Mouse (Mus musculus): ENCODE measurements around the gene Gpr141. TPM values are rescaled to one million over a fixed set of nuclear protein-coding genes. Genes with fewer than 3 reads are reported as not detected.

Gene Gpr141
- polyA plus RNA-seq, 1 experiment: 0.05 TPM

DNA sequence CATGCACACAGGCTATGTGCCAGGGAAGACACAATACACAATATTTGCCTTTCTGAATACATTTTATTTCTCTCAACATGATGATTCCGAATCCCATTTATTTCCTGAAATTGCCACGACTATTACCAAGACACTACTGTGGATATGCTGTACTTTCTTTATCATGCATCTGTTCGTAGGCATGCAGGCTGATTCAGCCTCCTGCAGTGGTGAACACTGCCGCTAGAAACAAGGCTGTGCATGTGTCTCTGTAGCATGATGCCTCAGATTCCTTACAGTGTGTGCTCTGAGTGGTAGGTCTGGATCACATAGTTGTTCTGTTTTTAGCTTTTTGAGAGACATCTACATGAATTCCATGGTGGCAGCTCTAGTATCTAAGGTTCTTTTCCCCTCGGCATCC lies 89.5 kb downstream of the Gpr141 start:
- WGBS: 84% methylated on average over 5 of the region's 5 CpGs
- H3K4me1 ChIP-seq (ENCODE audit: control insufficient read depth, insufficient read depth, insufficient read length, low read length): no peaks in the 10 kb centered on the region
- H3K36me3 ChIP-seq (ENCODE audit: control insufficient read depth, insufficient read depth, low read length): no peaks in the 10 kb centered on the region
- H3K27ac ChIP-seq (ENCODE audit: insufficient read depth, low read depth, low read length): no peak overlapping the region
- no peaks in the 10 kb centered on the region for H3K27me3 ChIP-seq (ENCODE audit: control insufficient read depth, insufficient read depth, low read length)
- TF ChIP-seq CTCF (IDR thresholded peaks at IDR 0.05; ENCODE audit: extremely low read depth, insufficient read length, insufficient replicate concordance, low read depth, low read length) (no peak), POLR2A (IDR thresholded peaks at IDR 0.05; ENCODE audit: low read depth, low read length) (no peak)
- H3K4me3 ChIP-seq (ENCODE audit: low read depth, low read length): no peak overlapping the region

DNA sequence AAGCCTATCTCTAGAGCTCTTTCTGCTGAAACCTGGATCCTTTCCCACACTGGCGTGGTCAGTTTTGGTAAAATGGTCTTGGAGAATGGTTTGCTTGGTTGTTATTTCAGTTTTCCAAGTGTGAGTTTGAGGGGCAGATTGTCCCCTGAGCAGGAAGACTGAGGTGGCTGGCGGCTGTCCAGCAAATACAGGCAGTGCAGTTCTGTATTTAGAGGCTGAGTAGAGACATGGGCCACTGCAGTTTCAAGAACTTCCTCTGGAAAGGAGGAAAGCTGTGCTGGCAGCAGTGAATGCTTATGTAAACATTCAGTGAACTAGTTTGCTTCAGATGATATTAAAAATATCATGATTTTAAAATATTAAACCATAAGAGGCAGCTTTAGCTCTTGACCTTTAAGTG lies 93.2 kb downstream of the Gpr141 start:
- H3K4me1 ChIP-seq (ENCODE audit: control insufficient read depth, insufficient read depth, insufficient read length, low read length): no peaks in the 10 kb centered on the region
- no peak for TF ChIP-seq POLR2A (IDR thresholded peaks at IDR 0.05; ENCODE audit: low read depth, low read length)
- no peak for TF ChIP-seq CTCF (IDR thresholded peaks at IDR 0.05; ENCODE audit: extremely low read depth, insufficient read length, insufficient replicate concordance, low read depth, low read length)
- H3K27me3 ChIP-seq (ENCODE audit: control insufficient read depth, insufficient read depth, low read length): no peaks in the 10 kb centered on the region
- no peak overlapping the region for H3K27ac ChIP-seq (ENCODE audit: insufficient read depth, low read depth, low read length)
- H3K4me3 ChIP-seq (ENCODE audit: low read depth, low read length): no peak overlapping the region
- WGBS: 61% methylated on average over 2 of the region's 2 CpGs
- no peaks in the 10 kb centered on the region for H3K36me3 ChIP-seq (ENCODE audit: control insufficient read depth, insufficient read depth, low read length)

DNA sequence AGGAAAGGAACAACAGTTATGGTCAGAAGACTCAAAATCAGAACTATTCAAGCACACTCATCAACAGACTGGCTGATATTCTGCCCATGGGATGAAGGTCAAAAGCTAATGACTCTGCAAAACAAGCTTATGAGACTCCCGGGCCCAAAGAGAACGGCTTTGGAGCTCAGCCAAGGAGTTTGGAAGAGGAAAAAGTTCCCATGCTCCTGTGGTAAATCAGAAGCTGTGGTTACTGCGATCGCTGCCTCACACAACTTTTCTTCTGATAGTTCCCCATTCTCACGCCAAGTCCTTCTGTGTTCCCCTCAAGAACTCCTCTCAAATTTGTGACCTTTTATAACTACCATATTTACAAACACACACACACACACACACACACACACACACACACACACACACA lies 105.1 kb downstream of the Gpr141 start:
- no peak overlapping the region for H3K27ac ChIP-seq (ENCODE audit: insufficient read depth, low read depth, low read length)
- no peaks in the 10 kb centered on the region for H3K27me3 ChIP-seq (ENCODE audit: control insufficient read depth, insufficient read depth, low read length)
- no peaks in the 10 kb centered on the region for H3K4me1 ChIP-seq (ENCODE audit: control insufficient read depth, insufficient read depth, insufficient read length, low read length)
- no peak for TF ChIP-seq CTCF (IDR thresholded peaks at IDR 0.05; ENCODE audit: extremely low read depth, insufficient read length, insufficient replicate concordance, low read depth, low read length)
- TF ChIP-seq POLR2A (IDR thresholded peaks at IDR 0.05; ENCODE audit: low read depth, low read length): no peak
- 13% methylated on average over 5 of the region's 5 CpGs for WGBS
- no peak overlapping the region for H3K4me3 ChIP-seq (ENCODE audit: low read depth, low read length)
- H3K36me3 ChIP-seq (ENCODE audit: control insufficient read depth, insufficient read depth, low read length): no peaks in the 10 kb centered on the region

DNA sequence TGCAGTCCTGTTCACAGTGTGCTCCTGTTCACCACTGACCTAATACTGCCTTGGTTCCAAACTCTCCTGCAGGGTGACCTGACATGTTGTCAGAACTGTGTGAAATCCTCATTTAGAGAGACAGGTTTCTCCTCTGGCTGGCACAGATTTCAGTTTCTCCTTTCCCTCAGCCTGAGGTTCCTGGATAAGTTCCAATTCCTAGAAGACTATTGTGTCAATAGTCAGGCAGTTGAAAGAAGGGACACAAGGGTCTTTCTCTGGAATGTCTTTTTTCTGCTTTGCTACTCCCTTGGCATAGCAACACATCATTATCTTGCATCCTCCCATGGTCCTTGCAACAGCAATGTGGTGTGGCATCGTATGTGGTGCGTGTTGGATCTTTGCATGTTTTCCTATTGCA lies 106.9 kb downstream of the Gpr141 start:
- WGBS: 97% methylated on average over 2 of the region's 2 CpGs
- TF ChIP-seq POLR2A (IDR thresholded peaks at IDR 0.05; ENCODE audit: low read depth, low read length) (no peak), CTCF (IDR thresholded peaks at IDR 0.05; ENCODE audit: extremely low read depth, insufficient read length, insufficient replicate concordance, low read depth, low read length) (no peak)
- Histone ChIP-seq H3K36me3 (ENCODE audit: control insufficient read depth, insufficient read depth, low read length) (no peaks in the 10 kb centered on the region), H3K4me1 (ENCODE audit: control insufficient read depth, insufficient read depth, insufficient read length, low read length) (no peaks in the 10 kb centered on the region), H3K27me3 (ENCODE audit: control insufficient read depth, insufficient read depth, low read length) (no peaks in the 10 kb centered on the region), H3K27ac (ENCODE audit: insufficient read depth, low read depth, low read length) (no peak overlapping the region), H3K4me3 (ENCODE audit: low read depth, low read length) (no peak overlapping the region)

DNA sequence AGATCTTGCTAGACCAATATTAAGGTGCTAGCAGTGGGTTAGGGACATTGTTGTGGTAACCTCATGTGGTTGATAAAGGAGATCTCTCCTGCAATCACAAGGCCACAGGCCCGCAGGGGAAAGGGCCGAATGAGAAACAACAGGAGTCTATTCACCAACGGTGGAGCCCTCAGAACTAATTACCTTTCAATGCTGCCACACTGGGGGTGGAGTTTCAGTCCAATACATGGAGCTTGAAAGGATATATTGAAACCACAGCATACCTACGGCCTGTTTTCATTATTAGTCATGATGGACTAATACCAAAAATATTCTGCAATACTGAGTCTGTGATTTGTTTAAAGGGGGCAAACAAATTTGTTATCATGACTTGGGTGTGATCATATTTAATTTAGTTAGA lies 120.3 kb downstream of the Gpr141 start:
- TF ChIP-seq POLR2A (IDR thresholded peaks at IDR 0.05; ENCODE audit: low read depth, low read length) (no peak), CTCF (IDR thresholded peaks at IDR 0.05; ENCODE audit: extremely low read depth, insufficient read length, insufficient replicate concordance, low read depth, low read length) (no peak)
- Histone ChIP-seq H3K27ac (ENCODE audit: insufficient read depth, low read depth, low read length) (no peak overlapping the region), H3K4me1 (ENCODE audit: control insufficient read depth, insufficient read depth, insufficient read length, low read length) (no peaks in the 10 kb centered on the region), H3K27me3 (ENCODE audit: control insufficient read depth, insufficient read depth, low read length) (no peaks in the 10 kb centered on the region), H3K36me3 (ENCODE audit: control insufficient read depth, insufficient read depth, low read length) (no peaks in the 10 kb centered on the region), H3K4me3 (ENCODE audit: low read depth, low read length) (no peak overlapping the region)
- WGBS: 55% methylated on average over 4 of the region's 4 CpGs

DNA sequence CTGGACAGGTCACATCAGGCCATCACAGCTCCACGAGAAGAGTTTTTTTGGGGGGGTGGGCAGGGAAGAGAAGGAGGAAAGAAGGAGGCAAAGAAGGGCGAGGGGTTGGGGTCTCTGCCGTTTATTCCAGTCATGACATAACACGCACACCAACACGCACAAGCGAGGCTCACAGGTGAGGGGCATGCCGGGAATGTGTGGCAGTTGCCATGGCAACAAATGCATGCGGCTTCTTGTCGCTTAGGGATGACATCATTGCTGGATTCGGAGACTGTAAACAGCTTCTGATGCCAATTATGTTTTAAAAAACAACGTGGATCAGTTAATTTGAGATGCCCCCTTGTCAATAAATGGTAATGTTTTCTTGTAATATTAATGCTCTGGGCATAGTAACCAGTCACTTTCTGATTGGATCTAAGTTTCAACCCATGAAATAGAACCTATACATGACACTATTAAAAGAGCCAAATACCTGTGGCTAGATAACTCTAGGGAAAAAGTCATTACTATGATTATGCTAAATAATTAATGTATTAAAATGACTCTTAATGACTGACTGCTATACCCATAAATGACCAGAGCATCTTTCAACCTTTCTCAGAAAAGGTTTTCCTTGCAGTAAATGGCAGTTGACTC lies 122.5 kb downstream of the Gpr141 start:
- no peaks in the 10 kb centered on the region for H3K4me1 ChIP-seq (ENCODE audit: control insufficient read depth, insufficient read depth, insufficient read length, low read length)
- 69% methylated on average over 11 of the region's 11 CpGs for WGBS
- TF ChIP-seq POLR2A (IDR thresholded peaks at IDR 0.05; ENCODE audit: low read depth, low read length) (no peak), CTCF (IDR thresholded peaks at IDR 0.05; ENCODE audit: extremely low read depth, insufficient read length, insufficient replicate concordance, low read depth, low read length) (no peak)

DNA sequence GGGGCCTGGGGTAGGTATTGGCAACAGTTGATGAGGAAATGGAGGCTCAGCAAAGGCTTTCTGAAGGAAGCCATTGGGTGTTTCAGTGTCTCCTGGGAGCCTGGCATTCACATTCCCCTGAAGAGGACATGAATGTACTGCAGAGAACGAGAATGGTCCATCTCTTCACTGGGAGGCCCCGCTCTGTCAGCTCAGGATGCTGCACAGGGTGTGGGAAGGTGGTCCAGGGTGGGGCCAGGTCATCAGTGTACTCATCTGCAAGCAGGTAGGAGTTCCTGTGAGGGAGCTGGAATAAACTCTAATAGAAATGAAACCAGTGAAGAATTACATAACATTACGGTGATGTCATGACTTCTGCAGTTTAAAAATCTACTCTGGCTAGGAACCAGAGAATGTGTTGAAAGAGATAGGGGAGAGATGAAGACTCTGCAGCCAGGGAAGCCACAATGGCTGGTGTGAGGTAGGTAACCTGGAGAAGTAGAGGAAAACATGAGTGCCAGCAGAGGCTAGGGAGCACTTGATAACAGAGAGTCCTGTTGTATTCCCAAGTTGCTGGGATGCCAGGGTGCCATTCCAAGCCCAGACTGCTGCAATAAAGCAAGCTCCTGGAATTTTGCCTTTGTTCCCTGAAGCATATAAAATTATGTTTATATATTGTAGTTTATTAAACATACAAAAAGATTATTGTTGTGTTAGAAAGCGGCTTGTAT lies 123.2 kb downstream of the Gpr141 start:
- no peaks in the 10 kb centered on the region for H3K27me3 ChIP-seq (ENCODE audit: control insufficient read depth, insufficient read depth, low read length)
- no peak overlapping the region for H3K4me3 ChIP-seq (ENCODE audit: low read depth, low read length)
- TF ChIP-seq CTCF (IDR thresholded peaks at IDR 0.05; ENCODE audit: extremely low read depth, insufficient read length, insufficient replicate concordance, low read depth, low read length) (no peak), POLR2A (IDR thresholded peaks at IDR 0.05; ENCODE audit: low read depth, low read length) (no peak)
- 75% methylated on average over 4 of the region's 4 CpGs for whole genome bisulfite sequencing
- H3K27ac ChIP-seq (ENCODE audit: insufficient read depth, low read depth, low read length): no peak overlapping the region
- H3K4me1 ChIP-seq (ENCODE audit: control insufficient read depth, insufficient read depth, insufficient read length, low read length): no peaks in the 10 kb centered on the region
- no peaks in the 10 kb centered on the region for H3K36me3 ChIP-seq (ENCODE audit: control insufficient read depth, insufficient read depth, low read length)

More for the DNA sequence above, 122.5 kb downstream of the Gpr141 start:
- no peaks in the 10 kb centered on the region for H3K36me3 ChIP-seq (ENCODE audit: control insufficient read depth, insufficient read depth, low read length)
- no peak overlapping the region for H3K4me3 ChIP-seq (ENCODE audit: low read depth, low read length)
- H3K27me3 ChIP-seq (ENCODE audit: control insufficient read depth, insufficient read depth, low read length): no peaks in the 10 kb centered on the region
- H3K27ac ChIP-seq (ENCODE audit: insufficient read depth, low read depth, low read length): no peak overlapping the region

Other genes starting within 250 kb of the Gpr141 start
- gene Epdr1, start 204.3 kb downstream of the Gpr141 start, polyA plus RNA-seq (2012; rRNA removed): 3.6 and 3.7 TPM in 2 replicates
- gene Sfrp4, start 201.2 kb downstream of the Gpr141 start, polyA plus RNA-seq (2012; rRNA removed): 0.11 and 0.43 TPM in 2 replicates
- not detected in 2 replicates for gene Nme8, start 126.5 kb downstream of the Gpr141 start, polyA plus RNA-seq (2012; rRNA removed)